Mouse (Mus musculus) embryonic fibroblast, embryonic 13.5 days (primary cell): ENCODE measurements at regions not wholly inside any gene's neighbourhood (a gene's known extent, or its start where the extent isn't known, plus 50 kb on each side); places are given as distances from the start of the nearest gene placed in this dataset.

Experiments used
- CTCF ChIP-seq: IDR thresholded peaks from 2 replicates; pipeline ENCODE4 v1.5.1; 2011; ENCODE audit warnings: mild to moderate bottlenecking, control low read depth, low read length, moderate library complexity, borderline replicate concordance; ENCODE audit not compliant: insufficient read depth
- POLR2A ChIP-seq: IDR thresholded peaks from 2 replicates; pipeline ENCODE4 v1.6.1; 2011; ENCODE audit warnings: low read depth, mild to moderate bottlenecking, control low read depth, low read length, moderate library complexity

DNA sequence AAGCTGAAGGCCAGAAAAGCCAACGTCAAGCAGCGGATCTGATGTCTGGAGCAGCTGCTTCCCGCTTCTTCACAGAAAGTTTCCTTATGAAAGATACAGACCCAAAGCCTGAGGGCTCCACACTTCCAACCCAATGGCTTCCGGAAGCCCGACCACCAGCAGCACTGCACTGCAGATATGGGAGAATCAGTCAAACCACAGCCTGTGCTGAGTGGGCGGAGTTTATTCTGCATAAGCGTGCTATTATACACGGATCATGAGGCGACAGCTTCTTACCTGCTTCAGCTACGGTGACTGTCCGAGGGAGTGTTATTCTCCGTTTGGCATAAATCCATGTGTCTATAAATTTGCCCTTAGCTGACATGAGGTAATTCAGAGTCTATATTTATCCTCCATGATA is 72.4 kb upstream of the Sh3bp4 start:
- TF ChIP-seq POLR2A (no peak), CTCF (no peak)
